Mouse (Mus musculus) megakaryocyte, embryonic 14.5 days (primary cell): Measurements from ENCODE around the gene Neurog2.

Source experiments
- FLI1 ChIP-seq: IDR thresholded peaks from 2 replicates; pipeline ENCODE4 v1.6.1; 2012; ENCODE audit warnings: low read length, inconsistent platforms, mixed read lengths
- GATA1 ChIP-seq: IDR thresholded peaks from 3 replicates; pipeline ENCODE4 v1.6.1; 2012; ENCODE audit warnings: mixed read lengths, low read length, inconsistent platforms, borderline replicate concordance

DNA sequence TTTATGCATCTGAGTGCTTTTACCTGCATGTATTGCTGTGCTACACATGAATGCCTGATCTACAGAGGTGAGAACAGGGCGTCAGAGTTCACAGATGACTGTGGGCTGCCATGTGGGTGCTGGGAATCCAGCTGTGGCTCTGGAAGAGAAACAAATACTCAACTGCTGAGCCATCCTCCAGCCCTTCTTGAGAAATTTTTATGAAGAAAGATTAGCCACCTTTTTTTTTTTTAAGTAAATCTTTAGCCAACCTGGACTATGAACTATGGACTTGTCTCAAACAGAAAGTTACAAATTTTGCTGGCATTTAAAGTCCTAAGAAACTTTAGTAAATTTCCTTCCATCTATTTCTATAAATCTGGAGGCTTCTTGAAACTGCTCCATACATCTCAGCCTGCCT, 35.8 kb upstream of the Neurog2 start:
- TF ChIP-seq GATA1, result no peak
- no peak for TF ChIP-seq FLI1
